Mouse (Mus musculus) liver, postnatal 0 days (tissue): ENCODE measurements around the gene Cep68.

Experiments
- CTCF ChIP-seq: sonication (generic); IDR thresholded peaks from 2 replicates; pipeline ENCODE4 v1.5.1; 2016; ENCODE audit warnings: antibody characterized with exemption, low read depth
- EP300 ChIP-seq: IDR thresholded peaks from 2 replicates; pipeline ENCODE4 v1.6.1; 2016; ENCODE audit warnings: antibody characterized with exemption, low read depth, mild to moderate bottlenecking

DNA sequence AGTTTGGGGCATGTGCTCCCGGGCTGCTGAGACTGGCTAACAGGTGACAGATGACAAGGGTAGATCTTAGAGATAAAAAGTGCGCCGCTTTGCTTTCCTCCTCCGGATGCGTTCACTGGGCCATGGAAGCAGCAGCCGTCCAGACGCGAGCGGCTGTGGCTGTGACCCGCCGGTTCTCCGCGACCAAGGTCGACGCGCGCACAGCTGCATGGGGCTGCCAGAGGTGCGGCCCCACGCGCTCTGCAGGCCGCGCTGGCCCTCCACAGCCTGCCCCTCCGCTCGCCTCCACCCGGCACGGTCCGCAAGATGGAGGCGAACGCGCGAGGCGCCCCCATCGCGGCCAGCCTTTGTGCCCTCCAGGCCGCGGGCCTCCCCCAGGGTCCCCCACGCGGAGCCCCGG is 389 bp downstream of the Cep68 start:
- TF ChIP-seq EP300 (no peak), CTCF (no peak)
